Mouse (Mus musculus): ENCODE results near the gene Calu. TPM values are rescaled to one million over a fixed set of nuclear protein-coding genes. Genes with fewer than 3 reads are reported as not detected.

Gene Calu
- total RNA-seq, 1 experiment = 321 TPM

GRCm38 (mm10) chr6:29305462-29305861 lies 42.4 kb upstream of the Calu start:
- no peaks in the 10 kb centered on the region for H3K36me3 ChIP-seq (ENCODE audit: control insufficient read depth, insufficient read depth, low read length, poor library complexity, severe bottlenecking)
- no peak overlapping the region; the same call in 1 of the 2 replicates for H3K9ac ChIP-seq (ENCODE audit: insufficient read depth, low read depth, low read length, poor library complexity, severe bottlenecking)
- H3K9me3 ChIP-seq (ENCODE audit: control insufficient read depth, insufficient read depth, low read depth, low read length) = no peaks in the 10 kb centered on the region
- H3K4me3 ChIP-seq (ENCODE audit: insufficient read depth in 1 of 2, low read depth in 1 of 2, low read length in 2 of 2, poor library complexity in 1 of 2, severe bottlenecking in 1 of 2) = no peak overlapping the region
- in situ Hi-C loops (cut with MboI; ENCODE audit: low sequenced_read_pairs in 2 of 2, unreplicated experiment in 2 of 2) = no loop called here
- H3K27ac ChIP-seq (ENCODE audit: insufficient read depth, low read depth, low read length, poor library complexity, severe bottlenecking) = no peak overlapping the region
- peaks cover 0 to 3% of the 10 kb centered on the region in 2 experiments; a peak in 1 of 4 replicates for H3K4me1 ChIP-seq (ENCODE audit: control insufficient read depth in 2 of 2, insufficient read depth in 2 of 2, low read length in 2 of 2, poor library complexity in 1 of 2)
- no peak for DNase-seq (ENCODE audit: low read depth, low spot score)
- TF ChIP-seq MAFK (IDR thresholded peaks at IDR 0.05; ENCODE audit: insufficient read depth, low read depth, low read length) = no peak
- no peak for TF ChIP-seq ZNF384 (IDR thresholded peaks at IDR 0.05; ENCODE audit: low read depth, low read length)
- TF ChIP-seq ZC3H11A (IDR thresholded peaks at IDR 0.05; ENCODE audit: borderline replicate concordance, low read depth, low read length) = no peak

GRCm38 (mm10) chr6:29308846-29309605 lies 38.8 kb upstream of the Calu start:
- no peak for TF ChIP-seq ZNF384 (IDR thresholded peaks at IDR 0.05; ENCODE audit: low read depth, low read length)
- TF ChIP-seq CHD2 (IDR thresholded peaks at IDR 0.05; ENCODE audit: low read depth, low read length) = no peak
- no peak for TF ChIP-seq ZC3H11A (IDR thresholded peaks at IDR 0.05; ENCODE audit: borderline replicate concordance, low read depth, low read length)
- TF ChIP-seq MAFK (IDR thresholded peaks at IDR 0.05; ENCODE audit: insufficient read depth, low read depth, low read length) = no peak
- no peak for TF ChIP-seq HCFC1 (IDR thresholded peaks at IDR 0.05; ENCODE audit: borderline replicate concordance, insufficient read depth, low read length)
- in situ Hi-C loops (cut with MboI; ENCODE audit: low sequenced_read_pairs in 2 of 2, unreplicated experiment in 2 of 2) = no loop called here
- DNase-seq (ENCODE audit: low read depth, low spot score) = no peak
- H3K9ac ChIP-seq (ENCODE audit: insufficient read depth, low read depth, low read length, poor library complexity, severe bottlenecking) = no peak overlapping the region
- peaks cover 0 to 3% of the 10 kb centered on the region in 2 experiments; a peak in 1 of 4 replicates for H3K4me1 ChIP-seq (ENCODE audit: control insufficient read depth in 2 of 2, insufficient read depth in 2 of 2, low read length in 2 of 2, poor library complexity in 1 of 2)
- H3K4me3 ChIP-seq (ENCODE audit: insufficient read depth in 1 of 2, low read depth in 1 of 2, low read length in 2 of 2, poor library complexity in 1 of 2, severe bottlenecking in 1 of 2) = no peak overlapping the region
- no peaks in the 10 kb centered on the region for H3K36me3 ChIP-seq (ENCODE audit: control insufficient read depth, insufficient read depth, low read length, poor library complexity, severe bottlenecking)
- H3K27ac ChIP-seq (ENCODE audit: insufficient read depth, low read depth, low read length, poor library complexity, severe bottlenecking) = no peak overlapping the region
- H3K9me3 ChIP-seq (ENCODE audit: control insufficient read depth, insufficient read depth, low read depth, low read length) = no peaks in the 10 kb centered on the region

GRCm38 (mm10) chr6:29313690-29314202 lies 34.1 kb upstream of the Calu start:
- Histone ChIP-seq H3K4me3 (ENCODE audit: insufficient read depth in 1 of 2, low read depth in 1 of 2, low read length in 2 of 2, poor library complexity in 1 of 2, severe bottlenecking in 1 of 2) (no peak overlapping the region), H3K4me1 (ENCODE audit: control insufficient read depth in 2 of 2, insufficient read depth in 2 of 2, low read length in 2 of 2, poor library complexity in 1 of 2) (peaks cover 0 to 3% of the 10 kb centered on the region in 2 experiments; a peak in 1 of 4 replicates), H3K9ac (ENCODE audit: insufficient read depth, low read depth, low read length, poor library complexity, severe bottlenecking) (no peak overlapping the region), H3K27ac (ENCODE audit: insufficient read depth, low read depth, low read length, poor library complexity, severe bottlenecking) (no peak overlapping the region), H3K36me3 (ENCODE audit: control insufficient read depth, insufficient read depth, low read length, poor library complexity, severe bottlenecking) (no peaks in the 10 kb centered on the region), H3K9me3 (ENCODE audit: control insufficient read depth, insufficient read depth, low read depth, low read length) (no peaks in the 10 kb centered on the region)
- no peak for TF ChIP-seq MAFK (IDR thresholded peaks at IDR 0.05; ENCODE audit: insufficient read depth, low read depth, low read length)
- TF ChIP-seq ZC3H11A (IDR thresholded peaks at IDR 0.05; ENCODE audit: borderline replicate concordance, low read depth, low read length) = no peak
- TF ChIP-seq ZNF384 (IDR thresholded peaks at IDR 0.05; ENCODE audit: low read depth, low read length) = no peak
- TF ChIP-seq CHD2 (IDR thresholded peaks at IDR 0.05; ENCODE audit: low read depth, low read length) = no peak
- no peak for TF ChIP-seq HCFC1 (IDR thresholded peaks at IDR 0.05; ENCODE audit: borderline replicate concordance, insufficient read depth, low read length)
- DNase-seq (ENCODE audit: low read depth, low spot score) = no peak
- in situ Hi-C loops (cut with MboI; ENCODE audit: low sequenced_read_pairs in 2 of 2, unreplicated experiment in 2 of 2) = no loop called here

GRCm38 (mm10) chr6:29317286-29317685 lies 30.6 kb upstream of the Calu start:
- in situ Hi-C loops (cut with MboI; ENCODE audit: low sequenced_read_pairs in 2 of 2, unreplicated experiment in 2 of 2) = no loop called here
- H3K4me3 ChIP-seq (ENCODE audit: insufficient read depth in 1 of 2, low read depth in 1 of 2, low read length in 2 of 2, poor library complexity in 1 of 2, severe bottlenecking in 1 of 2) = no peak overlapping the region
- H3K9ac ChIP-seq (ENCODE audit: insufficient read depth, low read depth, low read length, poor library complexity, severe bottlenecking) = no peak overlapping the region

More at GRCm38 (mm10) chr6:29317286-29317685, 30.6 kb upstream of the Calu start:
- Histone ChIP-seq H3K4me1 (ENCODE audit: control insufficient read depth in 2 of 2, insufficient read depth in 2 of 2, low read length in 2 of 2, poor library complexity in 1 of 2) (no peaks in the 10 kb centered on the region), H3K36me3 (ENCODE audit: control insufficient read depth, insufficient read depth, low read length, poor library complexity, severe bottlenecking) (no peaks in the 10 kb centered on the region), H3K27ac (ENCODE audit: insufficient read depth, low read depth, low read length, poor library complexity, severe bottlenecking) (no peak overlapping the region), H3K9me3 (ENCODE audit: control insufficient read depth, insufficient read depth, low read depth, low read length) (no peaks in the 10 kb centered on the region)
- TF ChIP-seq MAFK (IDR thresholded peaks at IDR 0.05; ENCODE audit: insufficient read depth, low read depth, low read length) = no peak
- TF ChIP-seq HCFC1 (IDR thresholded peaks at IDR 0.05; ENCODE audit: borderline replicate concordance, insufficient read depth, low read length) = no peak
- no peak for TF ChIP-seq ZNF384 (IDR thresholded peaks at IDR 0.05; ENCODE audit: low read depth, low read length)
- TF ChIP-seq CHD2 (IDR thresholded peaks at IDR 0.05; ENCODE audit: low read depth, low read length) = no peak
- TF ChIP-seq ZC3H11A (IDR thresholded peaks at IDR 0.05; ENCODE audit: borderline replicate concordance, low read depth, low read length) = no peak
- no peak for DNase-seq (ENCODE audit: low read depth, low spot score)
